Mouse (Mus musculus) cerebellum, adult 9-11 months (tissue): Measurements from ENCODE around the gene Ccdc50.
A peak's percentile ranks its signal among the peaks of the same experiment; 100 is the strongest.

Source experiments
- DNase-seq: peaks from one replicate; pipeline ENCODE4 v3.0.0; 2022

Gene Ccdc50

GRCm38 (mm10) chr16:27388761-27389451, at the start of gene Ccdc50:
TSS of gene Ccdc50 (plus strand) at chr16:27388869.
- peak; percentile 84 for DNase-seq

GRCm38 (mm10) chr16:27347521-27347920, 41.1 kb upstream of the Ccdc50 start:
- DNase-seq: no peak

GRCm38 (mm10) chr16:27348359-27348758, 40.3 kb upstream of the Ccdc50 start:
- DNase-seq: no peak

- no peak for DNase-seq
These were observed 39.4 kb upstream of the Ccdc50 start for GRCm38 (mm10) chr16:27349235-27349634.

GRCm38 (mm10) chr16:27349878-27350532, 38.7 kb upstream of the Ccdc50 start:
- DNase-seq: no peak

DNA sequence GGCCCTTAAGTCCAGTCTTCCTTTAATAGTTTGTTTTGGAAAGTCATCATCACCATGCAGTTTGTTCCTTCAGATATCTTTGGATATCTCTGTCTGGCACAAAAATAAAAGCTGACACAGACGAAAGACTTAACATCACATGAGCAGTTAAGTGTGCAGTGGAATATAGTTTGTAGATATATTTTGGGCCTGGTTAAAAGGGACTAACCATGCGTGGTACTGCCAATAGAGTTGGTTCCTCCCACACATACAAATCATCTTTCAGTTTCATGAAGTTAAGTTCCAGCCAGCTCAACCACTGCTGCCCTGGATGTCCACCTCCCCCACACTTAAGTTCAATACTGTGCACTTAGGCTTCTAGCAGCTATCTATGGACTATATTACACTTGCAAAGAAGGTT, 34.2 kb upstream of the Ccdc50 start:
- DNase-seq: no peak

GRCm38 (mm10) chr16:27360059-27360458, 28.6 kb upstream of the Ccdc50 start:
- DNase-seq: no peak

GRCm38 (mm10) chr16:27370191-27370590, 18.5 kb upstream of the Ccdc50 start, which contains the start of gene Uts2b:
TSS of gene Uts2b (minus strand) at chr16:27370239.
- no peak for DNase-seq

DNA sequence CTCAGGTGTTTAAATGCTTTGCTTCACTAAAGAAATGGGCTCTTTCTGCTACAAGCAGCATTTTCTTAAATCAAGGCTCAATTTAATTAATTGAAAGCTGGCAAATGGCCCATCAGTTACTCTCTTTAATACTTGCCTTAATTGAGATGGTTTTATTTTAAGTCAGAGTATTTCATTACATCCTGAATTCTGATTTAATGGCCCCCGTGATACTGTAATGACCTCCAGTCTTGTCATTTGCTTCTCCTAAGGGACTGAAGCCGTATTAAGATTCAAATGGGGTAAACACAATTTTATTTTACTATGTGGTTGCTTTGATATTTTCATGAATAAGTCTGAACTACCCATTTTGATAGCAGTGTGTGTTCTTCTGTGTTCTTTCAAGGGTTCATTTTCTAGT, 18.0 kb upstream of the Ccdc50 start:
- DNase-seq: no peak

DNA sequence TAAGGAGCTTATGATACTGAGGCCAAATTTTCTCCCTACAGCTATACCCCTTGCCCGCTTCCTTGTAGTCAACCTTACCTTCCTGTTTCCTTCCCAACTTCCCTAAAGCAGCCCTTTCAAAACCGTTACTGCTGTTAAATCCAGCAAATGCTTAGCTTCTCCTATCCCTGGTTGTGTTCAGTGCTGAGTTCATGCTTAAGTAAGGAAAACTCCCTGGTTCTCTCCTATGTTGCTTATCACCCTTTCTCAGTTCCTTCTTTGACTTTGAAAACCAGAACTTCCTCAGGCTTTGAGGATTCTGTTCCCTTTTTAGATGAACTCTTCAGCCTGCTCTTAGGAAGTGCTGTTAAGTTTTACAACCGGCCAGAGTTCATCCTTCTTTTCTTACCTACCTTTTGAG, 14.5 kb upstream of the Ccdc50 start:
- no peak for DNase-seq

DNA sequence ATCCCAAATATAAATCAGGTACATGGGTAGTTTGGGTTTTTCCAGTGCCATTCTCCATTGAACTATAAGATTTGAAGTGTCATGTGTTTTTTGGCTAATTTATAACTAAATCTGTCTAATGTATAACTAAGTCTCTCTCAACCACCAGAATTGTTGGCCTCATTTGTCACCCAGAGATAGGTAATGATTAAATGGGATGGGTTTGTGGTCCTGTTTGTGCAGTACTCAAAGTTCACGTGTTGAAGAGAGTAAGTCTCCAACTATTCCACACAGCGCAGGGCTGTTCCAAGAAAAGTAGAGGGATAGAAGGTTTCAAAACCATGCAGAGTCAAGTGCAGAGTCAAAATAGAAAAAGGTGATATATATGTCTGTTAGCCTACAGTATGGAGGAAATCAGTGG, 13.4 kb upstream of the Ccdc50 start:
- no peak for DNase-seq

DNA sequence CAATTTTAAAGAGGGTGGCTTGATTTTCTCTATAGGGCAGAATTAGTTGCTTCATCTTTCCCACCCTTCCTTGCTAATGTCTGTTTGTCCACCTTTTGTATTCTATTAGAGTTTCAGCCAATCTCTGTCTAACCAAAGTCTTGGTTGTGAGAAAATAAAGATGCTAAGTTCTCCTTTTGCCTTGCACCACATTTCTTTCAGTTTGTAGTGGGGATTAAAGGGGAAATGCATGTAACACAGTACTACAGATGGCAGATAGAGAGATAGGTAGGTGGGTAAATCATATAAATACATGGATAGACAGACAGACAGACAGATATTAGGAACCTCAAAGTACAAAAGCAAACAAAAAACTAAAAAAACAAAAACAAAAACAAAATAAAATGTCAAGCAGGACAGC, 12.1 kb upstream of the Ccdc50 start:
- DNase-seq: no peak

DNA sequence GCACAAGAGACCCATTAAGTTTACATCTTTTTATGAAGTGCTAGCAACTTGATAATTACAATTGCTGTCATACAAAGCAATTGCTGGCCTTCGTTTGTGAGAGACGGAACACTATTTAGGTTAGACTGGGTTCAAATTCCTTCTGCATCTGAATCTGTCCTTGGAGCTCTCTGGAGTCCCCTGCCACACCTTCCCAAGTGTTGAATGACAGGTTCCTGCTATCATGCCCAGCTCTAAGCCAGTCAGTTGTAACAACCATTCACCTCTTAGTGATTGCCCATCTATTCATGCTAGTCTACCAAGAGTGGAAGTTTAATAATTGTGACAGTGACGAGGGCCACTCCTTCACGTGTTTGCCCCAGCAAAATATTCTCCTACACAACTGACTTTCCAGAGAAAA, 6.5 kb upstream of the Ccdc50 start:
- DNase-seq: no peak

- DNase-seq: no peak
These were observed 3.6 kb upstream of the Ccdc50 start for GRCm38 (mm10) chr16:27384893-27385603.

DNA sequence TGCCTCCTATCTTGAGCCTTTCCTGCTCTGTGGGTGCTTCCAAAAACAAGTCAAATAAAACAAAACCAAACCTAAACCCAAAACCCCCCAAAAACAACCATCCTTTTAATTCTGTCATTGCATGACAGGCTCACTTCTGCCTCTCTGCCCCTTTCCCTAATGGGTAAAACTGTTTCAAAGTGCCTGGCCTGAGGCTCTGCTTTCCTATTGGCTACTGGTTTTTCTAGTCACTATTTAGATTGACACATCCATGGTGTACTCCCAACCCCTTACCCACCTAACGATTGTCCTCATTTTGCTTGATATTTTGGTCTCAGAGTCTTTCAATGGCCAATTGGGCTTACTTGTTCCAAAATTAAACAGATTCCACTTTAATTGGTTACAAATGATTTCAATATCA, 3.0 kb upstream of the Ccdc50 start:
- DNase-seq: no peak

GRCm38 (mm10) chr16:27386850-27387407, 1.7 kb upstream of the Ccdc50 start:
- DNase-seq: no peak

DNA sequence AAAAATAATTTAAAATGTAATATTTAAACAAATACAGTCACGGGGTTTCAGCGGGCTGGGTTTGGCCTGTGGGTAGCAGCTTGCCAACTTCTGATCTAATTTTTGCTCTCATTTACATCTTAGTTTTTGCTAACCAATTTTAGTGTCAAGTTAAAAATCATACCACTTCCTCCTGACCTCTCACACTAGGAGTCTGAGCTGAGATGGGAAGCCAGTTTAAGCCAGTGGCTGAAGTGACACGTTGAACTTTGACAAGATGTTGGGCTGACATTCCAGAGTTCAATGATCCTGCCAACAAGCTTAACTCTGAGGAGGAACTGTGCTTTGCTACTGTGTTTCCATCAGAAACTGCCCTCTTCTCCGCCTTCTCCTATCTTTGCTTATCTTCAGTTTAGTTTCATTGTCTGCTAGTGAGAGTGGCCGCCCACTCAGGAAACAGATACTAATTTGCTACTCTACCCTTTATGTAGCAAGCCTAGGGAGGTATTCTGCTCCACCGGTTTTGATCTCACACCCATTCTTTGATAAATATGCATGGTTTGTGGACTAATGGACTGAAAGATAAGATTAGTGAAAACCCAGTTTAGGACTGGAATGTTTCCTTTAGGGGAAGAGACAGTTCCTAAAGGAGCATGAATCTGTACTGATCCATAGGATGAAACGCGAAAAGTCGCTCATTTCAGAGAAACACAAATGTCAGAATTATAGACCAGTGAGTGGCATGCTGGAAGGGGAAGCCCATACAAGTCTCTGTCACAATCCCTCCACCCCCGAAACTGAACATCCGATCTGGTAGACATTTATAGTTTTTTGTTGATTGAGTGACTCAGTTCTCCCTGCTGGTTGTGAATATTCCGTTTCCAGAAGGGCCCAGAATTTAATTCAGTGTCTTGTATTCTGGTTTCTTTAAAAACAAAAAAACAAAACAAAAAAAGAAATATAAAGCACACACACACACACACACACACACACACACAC, 746 bp upstream of the Ccdc50 start:
- DNase-seq: no peak

DNA sequence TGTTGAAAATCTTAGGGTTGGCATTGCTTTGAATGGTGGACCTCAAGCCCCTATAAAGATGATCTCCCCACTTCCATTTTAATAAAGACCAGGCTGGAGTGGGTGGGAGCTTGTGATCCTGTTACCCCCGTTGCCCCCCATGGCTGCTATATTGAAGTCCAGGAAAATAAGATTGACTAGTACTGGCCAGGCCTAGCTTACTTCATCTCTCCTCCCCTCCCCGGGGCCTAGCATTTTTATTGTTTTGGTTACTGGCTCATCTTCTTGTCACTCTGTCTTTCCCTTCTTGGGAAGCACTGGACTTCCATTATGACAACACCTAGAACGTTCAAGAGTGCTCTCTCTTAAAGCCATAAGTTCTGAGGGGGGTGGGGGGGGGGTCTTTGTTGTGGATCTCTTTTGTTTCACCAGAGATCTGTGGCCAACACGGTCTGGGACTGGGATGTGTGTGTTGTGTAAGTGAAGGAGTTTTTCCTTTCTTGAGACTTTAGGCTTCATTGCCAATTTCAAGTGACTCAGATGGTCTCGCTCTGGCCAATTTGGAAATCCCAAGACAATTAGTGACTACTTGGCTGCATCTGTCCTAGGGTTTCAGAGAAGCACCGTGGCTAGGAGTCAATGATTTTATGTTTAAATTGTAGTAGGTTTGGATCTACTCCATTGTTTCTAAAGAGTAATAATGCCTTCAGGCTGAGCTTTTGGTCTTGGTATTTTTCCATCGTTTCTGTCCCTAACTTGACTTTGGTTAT, 1.0 kb downstream of the Ccdc50 start:
- peak; percentile 41 for DNase-seq

DNA sequence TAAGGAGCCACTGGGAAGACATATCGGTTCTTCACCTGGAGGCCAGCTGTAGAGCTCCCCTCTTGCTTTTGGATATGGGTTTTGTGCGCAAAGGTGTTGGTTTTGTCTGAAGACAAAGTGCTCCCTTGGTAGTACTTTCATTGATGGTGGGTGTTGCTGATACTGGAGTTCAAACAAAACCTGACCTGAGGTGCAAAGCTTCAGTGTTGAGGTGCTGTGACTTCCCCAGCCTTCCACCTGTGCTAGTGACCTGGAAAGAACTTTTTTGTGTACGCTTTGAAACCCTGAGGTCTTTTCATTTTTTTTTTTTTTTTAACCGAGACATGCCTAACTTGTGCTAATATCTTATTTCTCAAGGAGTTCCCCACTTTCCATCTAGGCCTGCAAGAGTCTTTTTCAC, 1.6 kb downstream of the Ccdc50 start:
- no peak for DNase-seq

- DNase-seq: no peak
These were observed 3.2 kb downstream of the Ccdc50 start for GRCm38 (mm10) chr16:27391845-27392244.

DNA sequence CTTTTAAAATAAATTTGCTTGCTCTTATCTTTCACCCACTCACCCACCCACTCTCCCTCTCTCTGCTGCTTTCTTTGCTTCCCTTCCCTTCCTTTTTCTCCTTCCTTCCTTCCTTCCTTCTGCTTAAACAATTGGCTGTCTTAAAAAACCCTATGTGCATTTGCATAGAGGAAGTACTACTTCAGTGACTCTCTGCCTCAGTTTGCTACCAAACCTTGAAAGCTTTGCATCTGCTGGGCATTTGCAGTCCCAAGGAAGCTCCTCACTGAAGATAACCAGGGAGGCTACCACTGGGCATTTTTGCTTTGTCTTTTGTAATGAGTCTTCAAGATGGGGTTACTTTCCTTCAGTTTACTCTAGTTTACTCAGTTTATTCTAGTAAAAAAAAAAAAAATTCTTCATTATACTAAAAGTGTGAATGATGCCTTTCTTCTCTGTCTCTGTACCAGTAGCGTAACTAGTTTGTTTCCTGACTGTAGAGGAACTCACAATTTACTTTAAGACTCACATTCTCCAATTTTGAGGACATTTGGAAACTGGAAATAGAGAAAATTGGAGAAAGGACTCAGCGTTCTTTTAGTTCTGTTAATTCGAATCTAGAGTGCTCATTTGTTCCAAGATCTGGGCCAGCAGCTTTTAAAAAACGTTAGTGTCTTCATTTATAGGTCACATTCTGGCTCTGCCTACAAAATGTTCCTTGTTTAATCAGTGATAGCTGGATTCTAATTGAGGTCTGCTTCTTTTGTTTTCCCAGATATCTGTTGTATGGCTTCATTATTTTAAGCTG, 6.8 kb downstream of the Ccdc50 start:
- no peak for DNase-seq
